Mouse (Mus musculus) ES-E14 (cell line): ENCODE data around the gene Psmg4. TPM values are rescaled to one million over a fixed set of nuclear protein-coding genes. Genes with fewer than 3 reads are reported as not detected.
A peak's percentile ranks its signal among the peaks of the same experiment; 100 is the strongest.

ENCODE experiments used
- DNase-seq: peaks from one replicate; pipeline ENCODE4 v3.0.0-alpha.2; 2013; ENCODE audit warnings: low read depth, low spot score
- H3K27ac ChIP-seq: 2 replicates; pipeline ENCODE4 v1.5.1; 2012; ENCODE audit warnings: low read depth, mild to moderate bottlenecking, low read length, moderate library complexity, mixed read lengths; ENCODE audit not compliant: poor library complexity, insufficient read depth, severe bottlenecking
- H3K36me3 ChIP-seq: 2 replicates; pipeline ENCODE4 v1.6.1; 2012; ENCODE audit warnings: mild to moderate bottlenecking, low read length, moderate library complexity, mixed read lengths; ENCODE audit not compliant: control insufficient read depth, poor library complexity, insufficient read depth, severe bottlenecking
- H3K4me1 ChIP-seq, 2 experiments: fragments of 150-350 bp in 1 of 2; sonication (generic) in 1 of 2; 2 replicates each; pipeline ENCODE4 v1.6.1; 2012; ENCODE audit warnings: low read length in 2 of 2, mild to moderate bottlenecking in 1 of 2, mixed read lengths in 1 of 2; ENCODE audit not compliant: control insufficient read depth in 2 of 2, insufficient read depth in 2 of 2, poor library complexity in 1 of 2
- H3K4me3 ChIP-seq, 2 experiments: fragments of 150-350 bp in 1 of 2; sonication (generic) in 1 of 2; 2 replicates each; pipeline ENCODE4 v1.5.1; 2012; ENCODE audit warnings: low read length in 2 of 2, low read depth in 1 of 2, mild to moderate bottlenecking in 1 of 2, mixed read lengths in 1 of 2; ENCODE audit not compliant: insufficient read depth in 1 of 2, poor library complexity in 1 of 2, severe bottlenecking in 1 of 2
- H3K9ac ChIP-seq: 2 replicates; pipeline ENCODE4 v1.6.1; 2012; ENCODE audit warnings: low read depth, mild to moderate bottlenecking, low read length, mixed read lengths; ENCODE audit not compliant: poor library complexity, insufficient read depth, severe bottlenecking
- H3K9me3 ChIP-seq: fragments of 150-350 bp; sonication (generic); 2 replicates; pipeline ENCODE4 v1.6.1; 2012; ENCODE audit warnings: low read depth, mild to moderate bottlenecking, low read length; ENCODE audit not compliant: control insufficient read depth, insufficient read depth
- CHD2 ChIP-seq: IDR thresholded peaks from 2 replicates; pipeline ENCODE4 v1.6.1; 2014; ENCODE audit warnings: mild to moderate bottlenecking, low read depth, low read length, inconsistent platforms
- HCFC1 ChIP-seq: IDR thresholded peaks from 2 replicates; pipeline ENCODE4 v1.6.1; 2012; ENCODE audit warnings: low read length, inconsistent platforms, borderline replicate concordance; ENCODE audit not compliant: insufficient read depth
- MAFK ChIP-seq: IDR thresholded peaks from 2 replicates; pipeline ENCODE4 v1.6.1; 2014; ENCODE audit warnings: mild to moderate bottlenecking, low read depth, low read length, inconsistent platforms; ENCODE audit not compliant: insufficient read depth
- ZC3H11A ChIP-seq: IDR thresholded peaks from 2 replicates; pipeline ENCODE4 v1.6.1; 2012; ENCODE audit warnings: low read depth, mild to moderate bottlenecking, inconsistent platforms, low read length, borderline replicate concordance
- ZNF384 ChIP-seq: IDR thresholded peaks from 2 replicates; pipeline ENCODE4 v1.6.1; 2012; ENCODE audit warnings: low read depth, low read length, inconsistent platforms
- in situ Hi-C, 2 experiments: fragments of 600-800 bp; cut with MboI; formaldehyde crosslinking; loops; one replicate each; pipeline ENCODE4 v1.15.1; 2025; ENCODE audit warnings: low sequenced_read_pairs in 2 of 2, inconsistent platforms in 1 of 2; ENCODE audit not compliant: unreplicated experiment in 2 of 2
- total RNA-seq: library from RNA; depleted of rRNA; stranded (reverse); fragments of 300-350 nt; gene quantifications from 2 replicates; pipeline ENCODE4 v1.2.3, GENCODE M21; 2012; rRNA removed

The Psmg4 gene
- total RNA-seq, result 80.1 and 99.8 TPM in 2 replicates

GRCm38 (mm10) chr13:34162491-34163303 lies at the start of gene Psmg4:
Psmg4 (plus strand) TSS chr13:34162964.
- Histone ChIP-seq H3K4me3 (peak within 1 kb of the TSS; percentile 83 to 98), H3K36me3 (peaks cover 14% of the 10 kb centered on the region), H3K27ac (peak within 1 kb of the TSS; percentile 90), H3K4me1 (no peaks in the 10 kb centered on the region), H3K9ac (peak within 1 kb of the TSS; percentile 88), H3K9me3 (peaks cover 21% of the 10 kb centered on the region; the same call in 1 of the 2 replicates)
- TF ChIP-seq MAFK (no peak), HCFC1 (peak; percentile 53; the same call in 1 of the 2 replicates)
- peak; percentile 85 for DNase-seq
- in situ Hi-C loops, result no loop called here

DNA sequence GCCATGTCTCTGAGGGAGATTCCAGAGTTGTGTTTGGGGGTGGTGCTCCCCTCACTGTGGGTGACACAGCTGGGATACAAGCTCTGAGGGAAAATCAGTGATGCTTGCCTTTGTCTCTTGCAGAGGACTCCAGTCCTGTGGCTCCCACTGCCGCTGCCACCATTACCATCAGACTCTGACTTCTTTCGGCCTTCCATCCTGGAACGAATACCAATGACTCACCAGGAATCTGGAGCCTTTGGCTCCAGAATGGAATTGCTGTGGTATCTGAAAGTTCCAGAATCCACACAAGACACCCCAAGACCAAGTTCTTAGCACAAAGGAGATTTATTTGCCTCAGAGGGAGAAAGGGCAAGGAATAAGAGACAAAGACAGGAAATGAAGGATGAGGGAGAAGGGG lies 49.7 kb upstream of the Psmg4 start:
- in situ Hi-C loops, result no loop called here
- H3K4me1 ChIP-seq, result peaks cover 9 to 25% of the 10 kb centered on the region in 2 experiments

GRCm38 (mm10) chr13:34114654-34115053 lies 48.1 kb upstream of the Psmg4 start:
- DNase-seq, result no peak
- no peak overlapping the region for H3K27ac ChIP-seq
- no peak overlapping the region for H3K9ac ChIP-seq
- in situ Hi-C loops, result no loop called here
- H3K4me3 ChIP-seq, result no peak overlapping the region
- TF ChIP-seq ZC3H11A, result no peak
- TF ChIP-seq HCFC1, result no peak
- TF ChIP-seq CHD2, result no peak
- no peak for TF ChIP-seq MAFK
- no peak for TF ChIP-seq ZNF384
- H3K36me3 ChIP-seq, result no peaks in the 10 kb centered on the region
- H3K9me3 ChIP-seq, result no peaks in the 10 kb centered on the region
- H3K4me1 ChIP-seq, result peaks cover 11 to 18% of the 10 kb centered on the region in 2 experiments

More for the DNA sequence above, 49.7 kb upstream of the Psmg4 start:
- DNase-seq, result no peak
- Histone ChIP-seq H3K9ac (no peak overlapping the region), H3K36me3 (no peaks in the 10 kb centered on the region), H3K27ac (no peak overlapping the region; the same call in 1 of the 2 replicates), H3K9me3 (no peaks in the 10 kb centered on the region), H3K4me3 (no peak overlapping the region)
- TF ChIP-seq CHD2, result no peak
- no peak for TF ChIP-seq MAFK
- no peak for TF ChIP-seq HCFC1
- TF ChIP-seq ZNF384, result no peak
- no peak for TF ChIP-seq ZC3H11A

GRCm38 (mm10) chr13:34116508-34116907 lies 46.3 kb upstream of the Psmg4 start:
- Histone ChIP-seq H3K4me3 (no peak overlapping the region), H3K4me1 (peaks cover 4 to 5% of the 10 kb centered on the region in 2 experiments), H3K27ac (no peak overlapping the region), H3K9me3 (no peaks in the 10 kb centered on the region), H3K36me3 (no peaks in the 10 kb centered on the region), H3K9ac (no peak overlapping the region)
- no peak for DNase-seq
- in situ Hi-C loops, result no loop called here
- TF ChIP-seq HCFC1 (no peak), CHD2 (no peak), ZNF384 (no peak), ZC3H11A (no peak), MAFK (no peak)
